Mouse (Mus musculus) limb, embryonic 11.5 days (tissue): ENCODE results near the gene Glud1. TPM values are rescaled to one million over a fixed set of nuclear protein-coding genes. Genes with fewer than 3 reads are reported as not detected.

Experiments used
- ATAC-seq: fragments of 200-750 bp; cut with Nextera tagmentation; 2 replicates; pipeline ENCODE4 v1.8.0; 2017; ENCODE audit warnings: low read depth; ENCODE audit not compliant: insufficient number of reproducible peaks, low FRiP score, low TSS enrichment
- DNase-seq: peaks from one replicate; pipeline ENCODE4 v3.0.0-alpha.2; 2015; ENCODE audit warnings: low spot score
- H3K27ac ChIP-seq: fragments of 300-500 bp; sonication (generic); replicated peaks from 2 replicates; pipeline ENCODE4 v1.5.1; 2014; ENCODE audit warnings: low read depth, mild to moderate bottlenecking, low read length
- H3K27me3 ChIP-seq: fragments of 300-500 bp; sonication (generic); 2 replicates; pipeline ENCODE4 v1.6.1; 2014; ENCODE audit warnings: mild to moderate bottlenecking, low read length, mixed read lengths; ENCODE audit not compliant: control insufficient read depth, insufficient read depth
- H3K36me3 ChIP-seq: fragments of 300-500 bp; sonication (generic); 2 replicates; pipeline ENCODE4 v1.6.1; 2014; ENCODE audit warnings: mild to moderate bottlenecking, low read length, moderate library complexity, mixed read lengths; ENCODE audit not compliant: control insufficient read depth, insufficient read depth
- H3K4me1 ChIP-seq: fragments of 300-500 bp; sonication (generic); 2 replicates; pipeline ENCODE4 v1.6.1; 2014; ENCODE audit warnings: low read length, mixed read lengths; ENCODE audit not compliant: control insufficient read depth, insufficient read depth
- H3K4me2 ChIP-seq: fragments of 300-500 bp; sonication (generic); 2 replicates; pipeline ENCODE4 v1.6.1; 2014; ENCODE audit warnings: low read depth, mild to moderate bottlenecking, moderate library complexity; ENCODE audit not compliant: severe bottlenecking
- H3K4me3 ChIP-seq: fragments of 300-500 bp; sonication (generic); 2 replicates; pipeline ENCODE4 v1.5.1; 2014; ENCODE audit warnings: low read depth, low read length
- H3K9ac ChIP-seq: fragments of 300-500 bp; sonication (generic); 2 replicates; pipeline ENCODE4 v1.6.1; 2014; ENCODE audit warnings: mild to moderate bottlenecking, low read length
- H3K9me3 ChIP-seq: fragments of 300-500 bp; sonication (generic); 2 replicates; pipeline ENCODE4 v1.6.1; 2016; ENCODE audit warnings: low read length; ENCODE audit not compliant: control insufficient read depth
- WGBS: fragments of 180-500 bp; shearing (Covaris S2); extraction: QIAGEN DNeasy Blood & Tissue Kit; methylation state at CpG from one replicate; pipeline ENCODE4 v1.1.7; 2014; 5-methylcytosine and 5-hydroxymethylcytosine counted together
- polyA plus RNA-seq: library from polyadenylated mRNA; unstranded; fragments of >200 nt; fragmentation: Nextera tagmentation; extraction: Ambion mirVana; gene quantifications from 2 replicates; pipeline ENCODE4 v1.2.1, GENCODE M21; 2014

The Glud1 gene
- polyA plus RNA-seq, 1 experiment from 2014 or later: 76.3 TPM

DNA sequence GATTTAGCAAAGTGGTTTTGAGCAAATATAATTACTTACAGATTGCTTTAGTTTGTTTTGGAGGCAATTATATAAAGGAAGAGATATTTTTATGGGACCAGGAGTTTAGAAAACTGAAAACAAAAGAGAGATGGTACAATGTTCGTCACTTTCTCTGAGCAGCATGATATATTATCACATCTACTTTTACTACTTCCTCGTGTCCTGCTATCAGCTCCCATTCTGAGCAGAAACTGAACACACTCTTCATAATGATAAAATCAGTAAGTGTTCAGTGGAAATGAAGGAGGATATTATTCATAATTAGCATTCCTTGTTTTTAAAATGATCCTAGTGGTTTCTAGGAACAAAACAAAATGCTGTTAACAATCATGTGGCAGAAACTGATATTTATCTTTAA lies 22.1 kb upstream of the Glud1 start:
- H3K36me3 ChIP-seq: no peaks in the 10 kb centered on the region

DNA sequence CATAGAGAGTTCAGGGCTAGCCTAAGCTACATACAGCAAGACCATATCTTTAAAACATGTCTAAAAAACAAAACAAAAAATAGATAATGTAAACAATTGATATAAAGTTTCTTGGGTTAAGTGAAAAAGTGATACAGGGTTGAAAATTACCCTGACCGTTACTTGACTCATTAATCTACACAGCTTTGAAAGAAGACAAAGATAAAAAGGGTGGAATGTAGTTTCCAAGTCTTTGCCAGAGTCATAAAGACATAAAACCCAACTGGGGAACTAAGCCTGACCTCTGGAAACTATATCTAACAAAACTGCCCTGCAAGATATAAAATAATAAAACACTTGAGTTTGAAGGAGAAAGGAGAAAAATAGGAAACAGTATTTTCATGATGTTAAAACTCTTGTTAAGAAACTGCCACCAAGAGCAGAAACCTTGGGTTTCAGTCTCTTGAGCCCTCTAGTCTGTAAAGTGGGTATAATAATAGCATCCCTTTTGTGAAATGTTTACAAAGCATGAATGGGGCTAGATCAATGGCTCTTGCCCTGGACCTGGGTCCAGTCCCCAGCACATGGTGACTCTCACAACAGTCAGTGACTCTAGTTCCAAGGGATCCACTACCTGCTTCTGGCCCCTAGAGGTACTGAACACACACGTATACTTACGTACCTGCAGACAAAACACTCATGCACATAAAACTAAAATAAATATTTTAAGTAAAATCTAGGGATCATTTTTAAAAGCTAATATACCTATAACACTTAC lies 21.1 kb upstream of the Glud1 start:
- H3K9ac ChIP-seq: no peak overlapping the region
- H3K9me3 ChIP-seq: no peaks in the 10 kb centered on the region
- no peaks in the 10 kb centered on the region for H3K27me3 ChIP-seq
- H3K4me3 ChIP-seq: no peak overlapping the region
- H3K4me2 ChIP-seq: no peak overlapping the region
- H3K27ac ChIP-seq: no peak overlapping the region
- H3K4me1 ChIP-seq: no peaks in the 10 kb centered on the region
- DNase-seq: no peak
- no peaks in the 10 kb centered on the region for H3K36me3 ChIP-seq
- 83% methylated on average over 3 of the region's 3 CpGs for WGBS
- no peak for ATAC-seq

More for the DNA sequence above, 22.1 kb upstream of the Glud1 start:
- Histone ChIP-seq H3K9me3 (no peaks in the 10 kb centered on the region), H3K9ac (no peak overlapping the region), H3K27me3 (no peaks in the 10 kb centered on the region), H3K4me1 (no peaks in the 10 kb centered on the region), H3K4me3 (no peak overlapping the region), H3K27ac (no peak overlapping the region), H3K4me2 (no peak overlapping the region)
- DNase-seq (no peak), ATAC-seq (no peak)
- 82% methylated on average over 2 of the region's 2 CpGs for WGBS

DNA sequence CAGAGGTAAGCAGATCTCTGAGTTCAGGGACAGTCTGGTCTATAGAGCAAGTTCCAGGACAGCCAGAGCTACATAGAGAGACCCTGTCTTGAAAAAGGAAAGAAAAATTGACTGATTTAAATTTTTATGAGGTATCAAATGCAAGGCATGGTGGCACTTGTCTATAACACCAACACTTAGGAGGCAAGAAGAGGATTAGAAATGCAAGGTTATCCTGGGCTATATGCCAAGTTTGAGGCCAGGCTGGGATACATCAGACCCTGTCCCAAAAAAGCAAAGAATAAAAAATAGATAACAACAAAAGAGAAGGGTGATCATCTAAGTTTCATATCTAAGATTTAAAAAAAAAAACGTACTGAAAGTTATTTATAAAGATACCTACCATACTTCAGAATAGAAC lies 20.3 kb upstream of the Glud1 start:
- no peaks in the 10 kb centered on the region for H3K36me3 ChIP-seq
- no peaks in the 10 kb centered on the region for H3K4me1 ChIP-seq
- ATAC-seq: no peak
- no peaks in the 10 kb centered on the region for H3K27me3 ChIP-seq
- H3K9ac ChIP-seq: no peak overlapping the region
- DNase-seq: no peak
- H3K27ac ChIP-seq: no peak overlapping the region
- WGBS: 52% methylated on average over 1 of the region's 1 CpGs
- H3K4me2 ChIP-seq: no peak overlapping the region
- no peaks in the 10 kb centered on the region for H3K9me3 ChIP-seq
- H3K4me3 ChIP-seq: no peak overlapping the region

GRCm38 (mm10) chr14:34293641-34294040 lies 16.9 kb upstream of the Glud1 start:
- ATAC-seq: no peak
- H3K27me3 ChIP-seq: no peaks in the 10 kb centered on the region
- 83% methylated on average over 3 of the region's 3 CpGs for WGBS
- no peaks in the 10 kb centered on the region for H3K36me3 ChIP-seq
- no peak overlapping the region for H3K4me2 ChIP-seq
- no peaks in the 10 kb centered on the region for H3K4me1 ChIP-seq
- no peak for DNase-seq
- H3K9me3 ChIP-seq: no peaks in the 10 kb centered on the region
- H3K9ac ChIP-seq: no peak overlapping the region
- H3K4me3 ChIP-seq: no peak overlapping the region
- no peak overlapping the region for H3K27ac ChIP-seq

DNA sequence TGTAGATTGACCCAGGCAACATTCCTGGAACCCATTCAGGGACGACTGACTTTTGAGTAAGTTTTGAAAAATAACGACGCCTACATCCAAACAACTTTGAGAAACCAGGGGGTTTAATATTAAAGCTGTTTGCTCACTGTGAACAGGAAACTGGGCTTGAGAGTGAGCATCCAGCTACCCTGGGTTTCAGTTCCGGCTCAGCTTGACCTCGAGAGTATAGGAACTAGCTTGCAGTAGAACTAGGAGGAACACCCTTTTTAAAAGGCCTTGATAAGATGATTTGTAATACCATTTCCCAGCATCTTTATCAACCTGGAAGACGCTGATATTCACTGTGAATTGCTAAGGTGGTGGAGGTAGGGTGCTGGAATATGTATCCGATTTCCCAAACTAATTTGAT lies 14.2 kb upstream of the Glud1 start:
- Histone ChIP-seq H3K9ac (no peak overlapping the region), H3K9me3 (no peaks in the 10 kb centered on the region), H3K36me3 (no peaks in the 10 kb centered on the region), H3K4me2 (no peak overlapping the region), H3K27ac (no peak overlapping the region), H3K4me3 (no peak overlapping the region), H3K4me1 (no peaks in the 10 kb centered on the region), H3K27me3 (no peaks in the 10 kb centered on the region)
- DNase-seq (no peak), ATAC-seq (no peak)
- 82% methylated on average over 7 of the region's 7 CpGs for WGBS

GRCm38 (mm10) chr14:34297038-34297437 lies 13.5 kb upstream of the Glud1 start:
- no peak overlapping the region for H3K27ac ChIP-seq
- no peaks in the 10 kb centered on the region for H3K4me1 ChIP-seq
- ATAC-seq (no peak), DNase-seq (no peak)
- H3K4me2 ChIP-seq: no peak overlapping the region
- no peak overlapping the region for H3K9ac ChIP-seq
- no peaks in the 10 kb centered on the region for H3K36me3 ChIP-seq
- no peaks in the 10 kb centered on the region for H3K27me3 ChIP-seq
- no peak overlapping the region for H3K4me3 ChIP-seq
- 68% methylated on average over 4 of the region's 4 CpGs for WGBS
- H3K9me3 ChIP-seq: no peaks in the 10 kb centered on the region

DNA sequence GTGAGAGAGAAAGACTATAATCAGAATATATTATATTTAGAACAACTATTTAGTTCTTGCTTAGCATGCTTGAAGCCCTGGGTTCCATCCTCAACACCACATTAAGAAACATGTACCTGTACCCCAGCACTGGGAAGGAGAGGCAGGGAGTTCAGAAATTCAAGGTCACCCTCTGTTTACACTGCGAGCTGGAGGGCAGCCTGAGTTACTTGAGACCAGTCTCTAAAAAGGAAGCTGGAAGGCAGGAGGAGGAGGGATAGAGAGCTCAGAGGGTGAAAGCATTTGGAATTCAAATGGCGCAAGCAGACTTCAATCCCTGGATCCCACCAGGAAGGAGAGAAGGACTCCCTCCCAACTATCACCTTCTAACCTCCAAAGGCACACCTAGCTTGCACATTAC lies 12.9 kb upstream of the Glud1 start:
- H3K4me1 ChIP-seq: no peaks in the 10 kb centered on the region
- H3K9me3 ChIP-seq: no peaks in the 10 kb centered on the region
- ATAC-seq (no peak), DNase-seq (no peak)
- no peak overlapping the region for H3K27ac ChIP-seq
- 55% methylated on average over 2 of the region's 2 CpGs for WGBS
- no peaks in the 10 kb centered on the region for H3K36me3 ChIP-seq
- H3K27me3 ChIP-seq: no peaks in the 10 kb centered on the region
- H3K4me2 ChIP-seq: no peak overlapping the region
- no peak overlapping the region for H3K9ac ChIP-seq
- H3K4me3 ChIP-seq: no peak overlapping the region

- Histone ChIP-seq H3K36me3 (no peaks in the 10 kb centered on the region), H3K27ac (no peak overlapping the region), H3K4me2 (no peak overlapping the region), H3K4me3 (no peak overlapping the region), H3K27me3 (no peaks in the 10 kb centered on the region), H3K9me3 (no peaks in the 10 kb centered on the region), H3K4me1 (no peaks in the 10 kb centered on the region), H3K9ac (no peak overlapping the region)
- DNase-seq (no peak), ATAC-seq (no peak)
- 80% methylated on average over 11 of the region's 11 CpGs for WGBS
Measured at GRCm38 (mm10) chr14:34298871-34299700, 11.4 kb upstream of the Glud1 start.
